Mouse (Mus musculus) forebrain, embryonic 13.5 days (tissue): ENCODE measurements at regions not wholly inside any gene's neighbourhood (a gene's known extent, or its start where the extent isn't known, plus 50 kb on each side); places are given as distances from the start of the nearest gene placed in this dataset.

Experiments used
- ATAC-seq: fragments of 200-750 bp; cut with Nextera tagmentation; 2 replicates; pipeline ENCODE4 v1.8.0; 2017
- H3K27ac ChIP-seq: fragments of 300-500 bp; sonication (generic); 2 replicates; pipeline ENCODE4 v1.5.1; 2015; ENCODE audit warnings: inconsistent platforms, mild to moderate bottlenecking, moderate library complexity
- H3K27me3 ChIP-seq: fragments of 300-500 bp; sonication (generic); 2 replicates; pipeline ENCODE4 v1.6.1; 2015; ENCODE audit warnings: mild to moderate bottlenecking, inconsistent platforms
- H3K36me3 ChIP-seq: fragments of 300-500 bp; sonication (generic); 2 replicates; pipeline ENCODE4 v1.6.1; 2015; ENCODE audit warnings: mild to moderate bottlenecking, inconsistent platforms; ENCODE audit not compliant: poor library complexity, severe bottlenecking
- H3K4me1 ChIP-seq: fragments of 300-500 bp; sonication (generic); 2 replicates; pipeline ENCODE4 v1.6.1; 2015; ENCODE audit warnings: inconsistent platforms
- H3K4me2 ChIP-seq: fragments of 300-500 bp; sonication (generic); 2 replicates; pipeline ENCODE4 v1.6.1; 2015; ENCODE audit warnings: inconsistent platforms, mild to moderate bottlenecking, moderate library complexity
- H3K4me3 ChIP-seq: fragments of 300-500 bp; sonication (generic); 2 replicates; pipeline ENCODE4 v1.5.1; 2015; ENCODE audit warnings: mild to moderate bottlenecking, inconsistent platforms
- H3K9ac ChIP-seq: fragments of 300-500 bp; sonication (generic); 2 replicates; pipeline ENCODE4 v1.6.1; 2015; ENCODE audit warnings: mild to moderate bottlenecking, inconsistent platforms
- H3K9me3 ChIP-seq: fragments of 300-500 bp; sonication (generic); replicated peaks from 2 replicates; pipeline ENCODE4 v1.6.1; 2016; ENCODE audit warnings: inconsistent platforms
- WGBS: fragments of 180-500 bp; shearing (Covaris S2); methylation state at CpG from one replicate; pipeline ENCODE4 v1.1.7; 2015; 5-methylcytosine and 5-hydroxymethylcytosine counted together

GRCm38 (mm10) chr2:144191018-144191417, 79.4 kb upstream of the Mgme1 start:
- 84% methylated on average over 9 of the region's 9 CpGs for WGBS
- Histone ChIP-seq H3K36me3 (no peaks in the 10 kb centered on the region), H3K4me1 (no peaks in the 10 kb centered on the region), H3K9me3 (no peaks in the 10 kb centered on the region), H3K4me3 (no peak overlapping the region), H3K27ac (no peak overlapping the region), H3K27me3 (no peaks in the 10 kb centered on the region), H3K9ac (no peak overlapping the region), H3K4me2 (no peak overlapping the region)
- ATAC-seq, result no peak

- WGBS, result 85% methylated on average over 4 of the region's 4 CpGs
- no peaks in the 10 kb centered on the region for H3K27me3 ChIP-seq
- ATAC-seq, result no peak
- no peaks in the 10 kb centered on the region for H3K4me1 ChIP-seq
- no peak overlapping the region for H3K4me2 ChIP-seq
- no peaks in the 10 kb centered on the region for H3K9me3 ChIP-seq
- H3K9ac ChIP-seq, result no peak overlapping the region
- no peaks in the 10 kb centered on the region for H3K36me3 ChIP-seq
- H3K4me3 ChIP-seq, result no peak overlapping the region
- H3K27ac ChIP-seq, result no peak overlapping the region
Measured at GRCm38 (mm10) chr2:144191707-144192106, 78.8 kb upstream of the Mgme1 start.

- ATAC-seq, result no peak
- Histone ChIP-seq H3K36me3 (no peaks in the 10 kb centered on the region), H3K27me3 (no peaks in the 10 kb centered on the region), H3K4me3 (no peak overlapping the region), H3K4me1 (no peaks in the 10 kb centered on the region), H3K27ac (no peak overlapping the region), H3K9me3 (no peaks in the 10 kb centered on the region), H3K4me2 (no peak overlapping the region), H3K9ac (no peak overlapping the region)
- WGBS, result 91% methylated on average over 8 of the region's 8 CpGs
Measured at GRCm38 (mm10) chr2:144192428-144192827, 78.0 kb upstream of the Mgme1 start.

GRCm38 (mm10) chr2:144195851-144196250, 74.6 kb upstream of the Mgme1 start:
- Histone ChIP-seq H3K9ac (no peak overlapping the region), H3K36me3 (no peaks in the 10 kb centered on the region), H3K9me3 (no peaks in the 10 kb centered on the region), H3K4me2 (no peak overlapping the region), H3K27ac (no peak overlapping the region), H3K4me1 (no peaks in the 10 kb centered on the region), H3K4me3 (no peak overlapping the region), H3K27me3 (no peaks in the 10 kb centered on the region)
- ATAC-seq, result no peak
- 68% methylated on average over 14 of the region's 14 CpGs for whole genome bisulfite sequencing

GRCm38 (mm10) chr2:144197139-144197538, 73.3 kb upstream of the Mgme1 start:
- no peaks in the 10 kb centered on the region for H3K4me1 ChIP-seq
- 80% methylated on average over 2 of the region's 2 CpGs for WGBS
- ATAC-seq, result no peak; the same call in 1 of the 2 replicates
- H3K9me3 ChIP-seq, result no peaks in the 10 kb centered on the region
- no peaks in the 10 kb centered on the region for H3K27me3 ChIP-seq
- H3K27ac ChIP-seq, result no peak overlapping the region
- no peak overlapping the region for H3K4me2 ChIP-seq
- H3K4me3 ChIP-seq, result no peak overlapping the region
- no peak overlapping the region for H3K9ac ChIP-seq
- H3K36me3 ChIP-seq, result no peaks in the 10 kb centered on the region

- Histone ChIP-seq H3K27ac (no peak overlapping the region), H3K4me2 (no peak overlapping the region), H3K4me3 (no peak overlapping the region), H3K9ac (no peak overlapping the region), H3K27me3 (no peaks in the 10 kb centered on the region), H3K36me3 (no peaks in the 10 kb centered on the region), H3K9me3 (no peaks in the 10 kb centered on the region), H3K4me1 (no peaks in the 10 kb centered on the region)
- no peak for ATAC-seq
- 72% methylated on average over 13 of the region's 13 CpGs for WGBS
Measured at GRCm38 (mm10) chr2:144198326-144199051, 72.0 kb upstream of the Mgme1 start.
